Mouse (Mus musculus) bone marrow macrophage, adult 2 months (primary cell): ENCODE results near the gene Smg6.

ENCODE experiments used
- CTCF ChIP-seq: IDR thresholded peaks from 2 replicates; pipeline ENCODE4 v1.5.1; 2012; ENCODE audit warnings: low read depth, mild to moderate bottlenecking, low read length, moderate library complexity
- POLR2A ChIP-seq: IDR thresholded peaks from 2 replicates; pipeline ENCODE4 v1.6.1; 2012; ENCODE audit warnings: mild to moderate bottlenecking, low read depth, low read length, borderline replicate concordance

DNA sequence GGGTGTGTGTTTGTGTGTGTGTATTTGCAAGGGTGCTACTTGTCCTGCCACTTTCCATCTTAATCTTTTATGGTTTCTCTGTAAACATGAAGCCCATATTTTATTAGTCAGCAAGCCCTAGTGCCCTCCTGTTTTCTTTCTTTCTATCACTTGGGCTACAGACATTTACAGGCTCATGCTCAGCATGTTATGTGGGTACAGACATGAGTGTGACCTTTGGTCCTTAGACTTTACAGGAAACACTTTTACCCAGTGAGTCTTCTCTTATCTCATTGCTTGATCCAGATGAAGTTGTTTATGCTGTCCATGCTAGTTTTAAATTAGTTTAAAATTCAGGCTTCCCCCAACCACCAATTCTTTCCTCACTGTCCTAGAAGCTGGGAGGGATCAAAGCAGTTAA lies 36.3 kb downstream of the Smg6 start:
- no peak for TF ChIP-seq POLR2A
- no peak for TF ChIP-seq CTCF
